Mouse (Mus musculus): ENCODE data around the gene Prpsap1.
"Not testable (repeated sequence)": the region's sequence is repeated elsewhere in the genome, so short reads cannot be mapped to it uniquely, and the experiment has no call there.

Gene Prpsap1

GRCm38 (mm10) chr11:116431428-116432077 is 62.4 kb downstream of the Prpsap1 start:
- no peak for DNase-seq (ENCODE audit: extremely low read depth, insufficient read length, low spot score)

- DNase-seq (ENCODE audit: extremely low read depth, insufficient read length, low spot score): no peak
Measured at GRCm38 (mm10) chr11:116430723-116431427, 63.1 kb downstream of the Prpsap1 start.

GRCm38 (mm10) chr11:116429862-116430613 is 64.0 kb downstream of the Prpsap1 start:
- no peak for DNase-seq (ENCODE audit: extremely low read depth, insufficient read length, low spot score)

- DNase-seq (ENCODE audit: extremely low read depth, insufficient read length, low spot score): no peak
Measured at GRCm38 (mm10) chr11:116428872-116429859, 64.8 kb downstream of the Prpsap1 start.

GRCm38 (mm10) chr11:116426852-116427575 is 67.0 kb downstream of the Prpsap1 start:
- DNase-seq (ENCODE audit: extremely low read depth, insufficient read length, low spot score): no peak

- not testable (repeated sequence) for DNase-seq (ENCODE audit: extremely low read depth, insufficient read length, low spot score)
Measured at GRCm38 (mm10) chr11:116426328-116426727, 67.7 kb downstream of the Prpsap1 start.

- DNase-seq (ENCODE audit: extremely low read depth, insufficient read length, low spot score): no peak
Measured at GRCm38 (mm10) chr11:116424621-116425407, 69.2 kb downstream of the Prpsap1 start.

- no peak for DNase-seq (ENCODE audit: extremely low read depth, insufficient read length, low spot score)
Measured at GRCm38 (mm10) chr11:116423782-116424620, 70.0 kb downstream of the Prpsap1 start.

- DNase-seq (ENCODE audit: extremely low read depth, insufficient read length, low spot score): no peak
Measured at GRCm38 (mm10) chr11:116423214-116423613, 70.8 kb downstream of the Prpsap1 start.

- no peak for DNase-seq (ENCODE audit: extremely low read depth, insufficient read length, low spot score)
Measured at GRCm38 (mm10) chr11:116422562-116422961, 71.4 kb downstream of the Prpsap1 start.

- no peak for DNase-seq (ENCODE audit: extremely low read depth, insufficient read length, low spot score)
Measured at GRCm38 (mm10) chr11:116421102-116421501, 72.9 kb downstream of the Prpsap1 start.
